Mouse (Mus musculus): Measurements from ENCODE around the gene Ahdc1. TPM values are rescaled to one million over a fixed set of nuclear protein-coding genes. Genes with fewer than 3 reads are reported as not detected.

The Ahdc1 gene
- total and polyA plus RNA-seq, 3 experiments = 1.6 to 19.9 (median 8.4) TPM

DNA sequence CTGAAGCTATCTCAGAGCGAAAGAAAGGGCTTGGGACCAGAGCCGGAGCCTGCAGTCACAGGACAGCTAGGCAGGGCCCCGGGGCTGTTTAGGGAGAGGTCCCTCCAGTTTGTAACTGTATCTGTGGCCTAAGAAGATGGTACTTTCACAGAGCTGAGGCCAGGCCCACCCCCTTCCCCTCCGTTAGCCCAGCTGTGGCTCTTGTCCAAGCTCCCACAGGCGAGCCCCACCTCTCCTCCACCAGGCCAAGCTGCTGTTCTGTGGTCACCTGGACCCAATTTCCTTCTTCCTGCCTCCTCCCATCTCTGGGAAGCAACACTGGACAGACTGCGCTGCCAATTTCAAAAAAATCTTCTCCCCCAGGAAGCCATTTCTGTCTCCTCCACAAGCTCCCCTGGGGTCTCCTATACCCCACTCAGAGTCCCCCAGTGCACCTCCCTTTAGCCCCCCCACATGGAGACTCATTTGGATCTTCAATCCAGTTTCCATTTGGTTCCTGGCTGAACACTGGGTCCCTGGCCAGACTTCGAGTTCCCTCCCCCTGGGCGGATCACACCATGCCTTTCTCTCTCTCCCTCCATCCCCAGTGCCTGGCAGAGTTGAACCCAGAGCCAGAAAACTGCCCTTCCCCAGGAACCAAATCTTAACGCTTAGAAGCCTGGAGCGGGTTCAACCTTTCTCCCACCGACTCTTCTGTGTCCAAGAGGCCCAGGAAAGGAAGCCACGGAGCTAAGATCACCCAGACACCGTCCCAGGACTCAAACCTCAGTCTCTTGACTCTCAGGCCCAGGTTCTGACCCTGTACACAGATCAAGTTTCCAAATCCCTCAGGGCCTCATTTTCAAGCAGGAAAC, 97.6 kb downstream of the Ahdc1 start:
- in situ Hi-C loops (cut with MboI; ENCODE audit: low pct_ligation_motif_present, low pct_unique_long_range_greater_than_20kb, low sequenced_read_pairs) = no loop called here
- Histone ChIP-seq H3K4me3 (replicated peaks in 1 of 3; ENCODE audit: low read depth in 2 of 3, low read length in 2 of 3, poor library complexity in 1 of 3) (no peak overlapping the region), H3K79me2 (replicated peaks; ENCODE audit: control insufficient read depth, extremely low read depth, insufficient read depth, poor library complexity, severe bottlenecking) (no peaks in the 10 kb centered on the region), H3K4me2 (ENCODE audit: insufficient read depth, low read depth, poor library complexity, severe bottlenecking) (no peak overlapping the region), H3K27ac (ENCODE audit: insufficient read depth, low read depth) (no peak overlapping the region), H3K4me1 (ENCODE audit: control insufficient read depth in 1 of 2, insufficient read depth in 2 of 2) (peaks cover 8 to 30% of the 10 kb centered on the region in 2 experiments; a peak in 3 of 4 replicates), H3K27me3 (replicated peaks) (no peaks in the 10 kb centered on the region), H3K36me3 (replicated peaks in 1 of 2; ENCODE audit: control insufficient read depth in 1 of 2, insufficient read depth in 1 of 2, low read length in 1 of 2) (no peaks in the 10 kb centered on the region), H3K9ac (ENCODE audit: insufficient read depth, low read depth) (no peak overlapping the region), H3K9me3 (replicated peaks; ENCODE audit: low read length) (no peaks in the 10 kb centered on the region)
- TF ChIP-seq JUN (IDR thresholded peaks at IDR 0.05; ENCODE audit: insufficient read depth, low read depth, low read length) = no peak
- no peak for TF ChIP-seq MAX (IDR thresholded peaks at IDR 0.05; ENCODE audit: low read length)
- peak; percentile 41; the same call in 1 of the 2 replicates for TF ChIP-seq MEF2A (IDR thresholded peaks at IDR 0.05; ENCODE audit: borderline replicate concordance, low read depth, low read length)
- no peak for TF ChIP-seq ZKSCAN1 (IDR thresholded peaks at IDR 0.05; ENCODE audit: borderline replicate concordance, low read depth, low read length)
- TF ChIP-seq RAD21 (IDR thresholded peaks at IDR 0.05; ENCODE audit: low read depth, low read length) = no peak
- no peak for TF ChIP-seq UBTF (IDR thresholded peaks at IDR 0.05; ENCODE audit: low read depth, low read length)
- TF ChIP-seq HCFC1 (IDR thresholded peaks at IDR 0.05; ENCODE audit: low read depth, low read length) = no peak
- 0 out of 2 replicates have a peak, but pooled peaks have one; percentile 9 for TF ChIP-seq ELF1 (IDR thresholded peaks at IDR 0.05; ENCODE audit: low read depth, low read length)
- TF ChIP-seq ZNF384 (IDR thresholded peaks at IDR 0.05; ENCODE audit: low read depth, low read length) = no peak; the same call in 1 of the 2 replicates
- TF ChIP-seq ETS1 (conservative IDR thresholded peaks at IDR 0.05; ENCODE audit: low read depth, low read length) = no peak
- TF ChIP-seq ZC3H11A (IDR thresholded peaks at IDR 0.05; ENCODE audit: low read depth, low read length) = no peak
- no peak for TF ChIP-seq BHLHE40 (IDR thresholded peaks at IDR 0.05; ENCODE audit: low read depth, low read length)
- no peak for TF ChIP-seq SMC3 (IDR thresholded peaks at IDR 0.05; ENCODE audit: low read depth, low read length)
- no peak for DNase-seq (ENCODE audit: extremely low read depth)
- dilution Hi-C loops (cut with MboI; ENCODE audit: extremely low pct_ligation_motif_present, extremely low pct_unique_long_range_greater_than_20kb, low sequenced_read_pairs) = no loop called here

DNA sequence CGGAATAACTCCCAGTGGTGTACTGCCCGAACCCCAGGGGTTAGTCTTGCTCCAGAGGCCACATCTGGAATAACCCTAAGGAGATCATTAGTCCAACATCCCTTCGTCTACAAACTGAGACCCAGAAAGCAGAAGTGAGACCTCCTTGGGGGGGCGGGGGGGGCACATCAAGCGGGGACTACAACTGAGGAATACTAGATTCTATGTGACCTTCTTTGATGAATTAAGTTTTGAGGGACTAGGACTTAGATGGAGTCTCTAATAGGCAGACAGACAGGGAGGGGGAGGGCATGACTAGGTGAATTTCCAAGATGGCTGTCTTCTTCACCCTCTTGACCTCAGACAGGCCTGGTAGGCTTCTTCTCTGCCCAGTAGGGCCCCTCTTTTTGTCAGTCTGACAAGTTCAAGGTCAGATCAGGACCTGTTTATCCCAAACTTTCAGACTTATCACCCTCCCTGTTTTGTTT, 98.3 kb downstream of the Ahdc1 start:
- DNase-seq (ENCODE audit: extremely low read depth) = peak; percentile 42
- H3K9ac ChIP-seq (ENCODE audit: insufficient read depth, low read depth) = no peak overlapping the region
- H3K4me1 ChIP-seq (ENCODE audit: control insufficient read depth in 1 of 2, insufficient read depth in 2 of 2) = peaks cover 8 to 32% of the 10 kb centered on the region in 2 experiments; a peak in 3 of 4 replicates
- H3K27ac ChIP-seq (ENCODE audit: insufficient read depth, low read depth) = no peak overlapping the region
- no peaks in the 10 kb centered on the region for H3K79me2 ChIP-seq (replicated peaks; ENCODE audit: control insufficient read depth, extremely low read depth, insufficient read depth, poor library complexity, severe bottlenecking)
- H3K9me3 ChIP-seq (replicated peaks; ENCODE audit: low read length) = no peaks in the 10 kb centered on the region
- H3K27me3 ChIP-seq (replicated peaks) = no peaks in the 10 kb centered on the region
- dilution Hi-C loops (cut with MboI; ENCODE audit: extremely low pct_ligation_motif_present, extremely low pct_unique_long_range_greater_than_20kb, low sequenced_read_pairs) = no loop called here
- H3K4me3 ChIP-seq (replicated peaks in 1 of 3; ENCODE audit: low read depth in 2 of 3, low read length in 2 of 3, poor library complexity in 1 of 3) = no peak overlapping the region
- no peak overlapping the region for H3K4me2 ChIP-seq (ENCODE audit: insufficient read depth, low read depth, poor library complexity, severe bottlenecking)
- 0 out of 2 replicates have a peak, but pooled peaks have one; percentile 14 for TF ChIP-seq ETS1 (conservative IDR thresholded peaks at IDR 0.05; ENCODE audit: low read depth, low read length)
- TF ChIP-seq IRF4 (IDR thresholded peaks at IDR 0.05; ENCODE audit: low read depth, low read length) = peak; percentile 91
- TF ChIP-seq MAFK (IDR thresholded peaks at IDR 0.05; ENCODE audit: insufficient replicate concordance, low read length) = no peak
- no peak for TF ChIP-seq ELF1 (IDR thresholded peaks at IDR 0.05; ENCODE audit: low read depth, low read length)
- no peak for TF ChIP-seq POLR2AphosphoS2 (IDR thresholded peaks at IDR 0.05; ENCODE audit: low read depth, low read length)
- TF ChIP-seq EP300 (IDR thresholded peaks at IDR 0.05; ENCODE audit: low read length) = peak; percentile 63; the same call in 1 of the 2 replicates
- TF ChIP-seq RCOR1 (conservative IDR thresholded peaks at IDR 0.05; ENCODE audit: low read depth, low read length) = peak; percentile 58; the same call in 1 of the 2 replicates
- TF ChIP-seq CHD2 (IDR thresholded peaks at IDR 0.05; ENCODE audit: low read length) = peak; percentile 61; the same call in 1 of the 2 replicates
- in situ Hi-C loops (cut with MboI; ENCODE audit: low pct_ligation_motif_present, low pct_unique_long_range_greater_than_20kb, low sequenced_read_pairs) = no loop called here
- H3K36me3 ChIP-seq (replicated peaks in 1 of 2; ENCODE audit: control insufficient read depth in 1 of 2, insufficient read depth in 1 of 2, low read length in 1 of 2) = no peaks in the 10 kb centered on the region
